Mouse (Mus musculus) spleen, adult 2 months (tissue): ENCODE data around the gene Cnksr1.

Experiments used
- CTCF ChIP-seq: fragments of 200-500 bp; IDR thresholded peaks from 2 replicates; pipeline ENCODE4 v1.5.1; 2011; ENCODE audit warnings: mild to moderate bottlenecking, inconsistent platforms; ENCODE audit not compliant: insufficient read depth, insufficient read length, insufficient replicate concordance; ENCODE audit errors: extremely low read depth
- POLR2A ChIP-seq: fragments of 200-500 bp; IDR thresholded peaks from 2 replicates; pipeline ENCODE4 v1.6.1; 2011; ENCODE audit warnings: low read depth, low read length, inconsistent platforms

- TF ChIP-seq POLR2A (no peak), CTCF (no peak)
These were observed 8.1 kb upstream of the Cnksr1 start for GRCm38 (mm10) chr4:134246256-134246655.
